Mouse (Mus musculus) thymus, adult 2 months (tissue): ENCODE results near the gene Madd. TPM values are rescaled to one million over a fixed set of nuclear protein-coding genes. Genes with fewer than 3 reads are reported as not detected.

ENCODE experiments used
- DNase-seq: peaks from one replicate; pipeline ENCODE4 v3.0.0; 2021
- H3K27ac ChIP-seq: fragments of 200-500 bp; 2 replicates; pipeline ENCODE4 v1.5.1; 2012; ENCODE audit warnings: low read length, control low read depth; ENCODE audit not compliant: control insufficient read depth, insufficient read depth
- H3K27me3 ChIP-seq: fragments of 200-500 bp; 2 replicates; pipeline ENCODE4 v1.6.1; 2012; ENCODE audit warnings: mild to moderate bottlenecking, low read length, moderate library complexity, mixed read lengths; ENCODE audit not compliant: control insufficient read depth, insufficient read depth
- H3K36me3 ChIP-seq: fragments of 200-500 bp; 2 replicates; pipeline ENCODE4 v1.6.1; 2012; ENCODE audit warnings: mild to moderate bottlenecking, low read length, moderate library complexity; ENCODE audit not compliant: control insufficient read depth, insufficient read depth
- H3K4me1 ChIP-seq: fragments of 200-500 bp; replicated peaks from 2 replicates; pipeline ENCODE4 v1.6.1; 2012; ENCODE audit warnings: low read length; ENCODE audit not compliant: control insufficient read depth, insufficient read depth
- H3K4me3 ChIP-seq: fragments of 200-500 bp; 2 replicates; pipeline ENCODE4 v1.5.1; 2012; ENCODE audit warnings: mild to moderate bottlenecking, low read length, control low read depth, moderate library complexity; ENCODE audit not compliant: control insufficient read depth, insufficient read depth
- CTCF ChIP-seq: fragments of 200-500 bp; IDR thresholded peaks from 2 replicates; pipeline ENCODE4 v1.5.1; 2012; ENCODE audit warnings: mild to moderate bottlenecking, control low read depth, low read length, moderate library complexity, borderline replicate concordance; ENCODE audit not compliant: control insufficient read depth, poor library complexity, insufficient read depth; ENCODE audit errors: extremely low read depth
- POLR2A ChIP-seq: fragments of 200-500 bp; IDR thresholded peaks from 2 replicates; pipeline ENCODE4 v1.6.1; 2012; ENCODE audit warnings: mild to moderate bottlenecking, low read length, control low read depth, moderate library complexity; ENCODE audit not compliant: control insufficient read depth, poor library complexity, insufficient read depth; ENCODE audit errors: extremely low read depth
- WGBS: fragments of 180-500 bp; shearing (Covaris S2); methylation state at CpG from one replicate; pipeline ENCODE4 v1.1.7; 2018; 5-methylcytosine and 5-hydroxymethylcytosine counted together
- polyA plus RNA-seq: library from polyadenylated mRNA; depleted of rRNA; stranded (reverse); fragments of >200 nt; gene quantifications from 2 replicates; pipeline ENCODE4 v1.2.3, GENCODE M21; 2012

The Madd gene
- polyA plus RNA-seq, 1 experiment: 63.9 TPM

GRCm38 (mm10) chr2:91160591-91160990, 23.0 kb downstream of the Madd start:
- WGBS: 96% methylated on average over 6 of the region's 6 CpGs
- DNase-seq: no peak
- no peaks in the 10 kb centered on the region for H3K4me1 ChIP-seq
- no peak overlapping the region for H3K27ac ChIP-seq
- no peak overlapping the region for H3K4me3 ChIP-seq
- no peak for TF ChIP-seq CTCF
- no peak for TF ChIP-seq POLR2A
- peaks cover 96% of the 10 kb centered on the region for H3K36me3 ChIP-seq
- no peaks in the 10 kb centered on the region for H3K27me3 ChIP-seq

- peaks cover 97% of the 10 kb centered on the region for H3K36me3 ChIP-seq
- H3K27ac ChIP-seq: no peak overlapping the region
- no peak for DNase-seq
- H3K4me1 ChIP-seq: no peaks in the 10 kb centered on the region
- no peaks in the 10 kb centered on the region for H3K27me3 ChIP-seq
- 98% methylated on average over 6 of the region's 6 CpGs for WGBS
- H3K4me3 ChIP-seq: no peak overlapping the region
- TF ChIP-seq CTCF: no peak
- no peak for TF ChIP-seq POLR2A
Observed at GRCm38 (mm10) chr2:91157002-91157752, 26.5 kb downstream of the Madd start.

DNA sequence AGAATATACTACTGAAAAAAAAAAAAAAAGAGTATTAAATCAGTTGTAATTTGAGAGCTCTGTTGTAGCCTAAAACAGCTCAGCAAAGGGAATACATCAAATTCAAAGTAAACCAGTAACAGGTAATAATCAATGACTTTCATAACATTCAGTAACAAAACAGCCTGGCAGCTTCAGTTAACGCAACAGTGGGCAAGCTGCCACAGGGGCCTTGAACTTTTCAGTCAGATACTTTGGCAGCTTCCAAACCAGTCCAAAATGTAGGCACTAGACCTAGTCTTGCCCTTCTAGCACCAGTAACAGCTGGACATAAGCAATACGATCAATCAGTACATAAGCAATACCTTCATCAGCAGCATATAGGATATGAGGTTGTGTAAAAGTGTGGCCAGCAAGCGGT, 29.5 kb downstream of the Madd start:
- WGBS: 97% methylated on average over 3 of the region's 3 CpGs
- no peak for DNase-seq
- H3K27ac ChIP-seq: no peak overlapping the region
- H3K27me3 ChIP-seq: no peaks in the 10 kb centered on the region
- no peak for TF ChIP-seq POLR2A
- TF ChIP-seq CTCF: no peak
- H3K36me3 ChIP-seq: peaks cover 92% of the 10 kb centered on the region
- H3K4me3 ChIP-seq: no peak overlapping the region
- no peaks in the 10 kb centered on the region for H3K4me1 ChIP-seq

DNA sequence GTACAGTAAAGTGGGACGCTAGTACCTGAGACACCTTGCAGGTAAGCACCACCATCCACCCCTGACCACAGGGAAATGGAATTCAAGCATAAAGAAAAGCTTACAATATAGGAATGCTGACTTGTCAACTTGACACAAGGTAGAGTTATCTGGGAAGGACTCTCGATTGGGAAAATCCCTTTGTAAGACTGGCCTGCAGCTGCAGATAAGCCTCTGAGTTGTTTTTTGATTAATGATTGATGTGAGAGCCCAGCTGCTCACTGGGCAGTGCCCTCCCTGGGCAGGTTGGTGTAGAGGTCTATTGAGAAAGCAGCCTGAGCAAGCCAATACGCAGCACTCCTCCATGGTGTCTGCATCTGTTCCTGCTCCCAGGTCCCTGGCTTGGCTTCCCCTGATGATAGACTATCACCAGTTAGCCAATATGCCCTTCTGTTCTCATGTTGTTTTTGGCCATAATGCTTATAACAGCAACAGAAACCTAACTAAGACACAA, 30.7 kb downstream of the Madd start:
- no peak for DNase-seq
- no peaks in the 10 kb centered on the region for H3K4me1 ChIP-seq
- no peak overlapping the region for H3K27ac ChIP-seq
- H3K27me3 ChIP-seq: no peaks in the 10 kb centered on the region
- no peak overlapping the region for H3K4me3 ChIP-seq
- WGBS: 92% methylated on average over 3 of the region's 3 CpGs
- TF ChIP-seq POLR2A: no peak
- no peak for TF ChIP-seq CTCF
- peaks cover 91% of the 10 kb centered on the region for H3K36me3 ChIP-seq

GRCm38 (mm10) chr2:91151331-91151730, 32.3 kb downstream of the Madd start:
- H3K4me3 ChIP-seq: no peak overlapping the region
- H3K27ac ChIP-seq: no peak overlapping the region
- WGBS: 97% methylated on average over 1 of the region's 1 CpGs
- no peaks in the 10 kb centered on the region for H3K4me1 ChIP-seq
- TF ChIP-seq POLR2A (no peak), CTCF (no peak)
- H3K27me3 ChIP-seq: no peaks in the 10 kb centered on the region
- DNase-seq: no peak
- H3K36me3 ChIP-seq: peaks cover 93% of the 10 kb centered on the region

GRCm38 (mm10) chr2:91148101-91148500, 35.5 kb downstream of the Madd start:
- TF ChIP-seq CTCF (no peak), POLR2A (no peak)
- Histone ChIP-seq H3K27ac (no peak overlapping the region), H3K4me1 (no peaks in the 10 kb centered on the region), H3K36me3 (peaks cover 93% of the 10 kb centered on the region), H3K27me3 (no peaks in the 10 kb centered on the region), H3K4me3 (no peak overlapping the region)
- DNase-seq: no peak

DNA sequence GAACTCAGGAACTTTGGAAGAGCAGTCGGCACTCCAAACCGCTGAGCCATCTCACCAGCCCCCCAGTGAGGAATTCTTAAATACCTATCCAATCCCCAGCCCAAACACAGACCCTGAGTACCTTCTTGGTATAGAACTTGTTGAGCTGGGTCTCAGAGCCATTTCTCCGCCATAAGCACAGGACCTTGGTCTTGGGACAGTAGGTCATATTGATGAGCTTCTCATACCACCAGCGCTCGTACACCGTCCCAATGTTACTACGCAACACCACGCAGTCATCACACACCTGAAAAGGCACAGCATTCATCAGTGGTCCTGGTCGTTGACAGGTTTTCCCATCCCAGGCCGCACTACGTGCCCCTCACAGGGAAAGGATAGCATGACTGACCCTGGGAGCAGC, 40.2 kb downstream of the Madd start:
- Histone ChIP-seq H3K27me3 (no peaks in the 10 kb centered on the region), H3K4me3 (no peak overlapping the region), H3K4me1 (no peaks in the 10 kb centered on the region), H3K36me3 (peaks cover 91% of the 10 kb centered on the region), H3K27ac (no peak overlapping the region)
- no peak for DNase-seq
- 98% methylated on average over 11 of the region's 11 CpGs for WGBS
- TF ChIP-seq POLR2A (no peak), CTCF (no peak)
